Mouse (Mus musculus): Measurements from ENCODE around the gene Cryz.
"Not testable (repeated sequence)": the region's sequence is repeated elsewhere in the genome, so short reads cannot be mapped to it uniquely, and the experiment has no call there.

The Cryz gene

DNA sequence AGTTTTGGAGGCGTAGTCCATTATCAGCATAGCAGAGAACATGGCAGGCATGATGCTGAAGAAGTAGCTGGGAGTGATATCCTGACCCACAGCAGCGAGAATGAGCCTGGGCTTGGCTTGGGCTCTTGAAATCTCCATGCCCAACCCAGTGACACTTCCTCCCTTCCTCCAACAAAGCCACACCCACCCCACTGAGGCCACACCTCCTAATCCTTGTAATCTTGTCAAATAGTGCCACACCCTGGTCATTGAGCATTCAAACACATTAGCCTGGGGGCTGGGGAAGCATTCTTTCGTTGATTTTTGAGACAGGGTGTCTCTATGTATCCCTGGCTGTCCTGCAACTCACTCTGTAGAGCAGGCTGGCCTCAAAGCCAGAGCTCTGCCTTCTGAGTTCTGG is 15.4 kb downstream of the Cryz start:
- DNase-seq (ENCODE audit: low spot score in 2 of 2), result no peak

DNA sequence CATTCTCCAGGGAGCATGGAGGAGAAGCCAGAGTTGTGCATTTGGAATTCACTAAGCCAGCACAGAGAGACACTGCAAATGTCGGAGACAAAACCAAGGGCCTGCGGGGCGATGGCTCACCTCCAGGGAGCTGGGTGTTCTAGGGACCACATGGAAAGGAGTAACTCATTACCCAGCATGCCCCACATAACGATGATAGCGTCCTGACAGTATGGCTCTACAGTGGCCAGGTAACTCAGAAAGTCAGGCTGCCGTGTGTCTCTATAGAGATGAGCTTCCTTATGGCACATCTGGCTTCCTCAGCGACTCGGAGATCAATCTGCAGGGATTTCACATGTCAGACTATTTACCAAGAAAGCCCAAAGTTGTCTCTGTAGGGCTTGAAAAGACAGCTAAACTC is 18.3 kb downstream of the Cryz start:
- no peak for DNase-seq (ENCODE audit: low spot score in 2 of 2)

GRCm38 (mm10) chr3:154615304-154615703 is 18.8 kb downstream of the Cryz start:
- no peak for DNase-seq (ENCODE audit: low spot score in 2 of 2)

- DNase-seq (ENCODE audit: low spot score in 2 of 2), result no peak
Observed at GRCm38 (mm10) chr3:154616106-154616505, 19.6 kb downstream of the Cryz start.

GRCm38 (mm10) chr3:154628284-154628683 is 31.8 kb downstream of the Cryz start:
- DNase-seq (ENCODE audit: low spot score in 2 of 2), result no peak

DNA sequence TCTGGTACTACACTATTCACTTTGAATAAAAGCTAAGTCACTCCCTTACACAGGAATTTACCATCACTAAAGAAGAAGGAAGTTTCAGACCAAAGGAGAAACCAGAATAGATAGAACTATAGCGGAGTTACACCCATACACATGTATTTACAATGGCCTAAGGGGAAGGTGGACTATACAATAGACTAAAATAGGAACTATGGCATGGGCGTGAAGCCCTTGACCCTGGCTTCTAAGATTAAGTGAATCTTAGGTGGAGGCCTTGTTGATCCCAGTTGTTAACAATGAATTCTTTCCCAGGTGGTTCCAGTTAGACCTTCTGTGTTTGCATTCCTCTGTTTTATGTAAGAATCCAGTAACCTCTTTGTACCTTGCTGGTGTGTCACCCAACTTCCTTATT is 34.8 kb downstream of the Cryz start:
- DNase-seq (ENCODE audit: low spot score in 2 of 2), result not testable (repeated sequence)

DNA sequence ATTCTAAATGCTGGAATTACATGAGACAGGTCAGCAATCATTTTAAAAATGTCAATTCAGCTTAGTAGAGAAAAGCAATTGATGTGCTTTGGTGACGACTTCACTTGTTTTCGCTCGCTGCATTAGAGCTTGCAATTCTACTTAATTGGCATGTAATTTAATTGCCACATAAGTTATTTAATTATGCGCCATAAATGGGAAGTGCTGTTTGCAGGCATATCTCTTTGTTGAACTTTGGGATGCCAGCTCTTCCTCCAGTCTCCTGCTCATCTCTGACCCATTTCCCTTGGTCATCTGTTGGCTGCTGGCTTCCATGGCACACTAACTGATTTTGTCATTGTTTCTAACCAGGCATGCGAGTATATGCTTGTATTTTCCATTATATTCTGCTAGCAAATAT is 36.6 kb downstream of the Cryz start:
- no peak for DNase-seq (ENCODE audit: low spot score in 2 of 2)

GRCm38 (mm10) chr3:154646638-154647442 is 50.3 kb downstream of the Cryz start:
- DNase-seq (ENCODE audit: low spot score in 2 of 2), result no peak

DNA sequence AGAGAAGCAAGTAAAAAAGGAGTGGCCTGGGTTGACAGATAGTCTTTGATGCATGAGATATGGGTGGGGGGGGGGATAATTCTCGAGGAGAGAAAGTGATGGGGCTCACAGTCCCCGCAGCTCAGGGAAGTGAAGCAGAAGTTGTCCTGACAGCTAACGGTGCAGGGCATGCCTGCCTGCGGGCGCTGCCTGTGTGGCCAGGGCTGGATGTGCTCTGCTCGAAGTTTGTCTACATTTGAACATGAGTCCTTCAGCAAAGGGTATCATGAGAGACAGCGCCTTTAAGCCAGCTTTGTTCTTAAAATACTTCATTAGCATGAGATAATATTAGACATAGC is 50.9 kb downstream of the Cryz start:
- DNase-seq (ENCODE audit: low spot score in 2 of 2), result no peak

GRCm38 (mm10) chr3:154649411-154650285 is 53.1 kb downstream of the Cryz start:
- no peak for DNase-seq (ENCODE audit: low spot score in 2 of 2)

GRCm38 (mm10) chr3:154651192-154651821 is 54.8 kb downstream of the Cryz start:
- no peak for DNase-seq (ENCODE audit: low spot score in 2 of 2)

GRCm38 (mm10) chr3:154652581-154653420 is 56.3 kb downstream of the Cryz start:
- no peak for DNase-seq (ENCODE audit: low spot score in 2 of 2)

DNA sequence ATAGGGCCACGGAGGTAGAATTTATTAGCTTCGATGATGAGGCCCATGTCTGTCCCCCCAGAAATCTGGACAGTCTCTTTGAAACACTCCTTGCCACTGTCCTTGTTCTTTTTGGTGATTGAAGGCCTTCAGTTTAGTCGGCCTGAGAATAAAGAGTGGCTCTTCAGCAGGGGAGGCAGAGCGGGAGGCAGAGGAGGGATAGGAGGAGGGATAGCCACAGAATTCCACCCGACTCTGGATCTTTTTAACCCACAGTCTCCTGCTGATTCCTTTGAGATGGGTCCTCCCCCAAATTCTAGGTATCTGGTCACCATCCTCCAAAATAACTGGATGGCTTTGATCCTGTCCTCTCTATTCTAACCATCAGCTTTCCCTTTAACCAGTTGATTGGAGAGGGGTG is 56.9 kb downstream of the Cryz start:
- no peak for DNase-seq (ENCODE audit: low spot score in 2 of 2)

DNA sequence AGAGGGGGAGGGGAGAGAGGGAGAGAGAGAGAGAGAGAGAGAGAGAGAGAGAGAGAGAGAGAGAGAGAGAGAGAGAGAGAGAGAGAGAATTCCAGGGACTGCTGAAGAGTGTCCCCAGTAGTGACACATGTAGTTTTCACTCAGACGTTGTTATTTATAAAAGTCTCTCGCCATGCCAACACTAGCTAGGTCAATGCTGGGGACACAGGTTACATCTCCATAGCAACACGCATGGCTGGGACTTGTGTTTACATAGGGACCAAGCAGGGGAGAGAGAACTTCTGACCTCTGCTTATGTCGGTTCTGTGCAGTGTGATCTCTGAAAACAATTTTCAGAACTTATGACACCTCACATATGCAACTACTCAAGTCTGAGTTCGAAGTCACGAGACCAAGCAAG is 57.8 kb downstream of the Cryz start:
- DNase-seq (ENCODE audit: low spot score in 2 of 2), result no peak

DNA sequence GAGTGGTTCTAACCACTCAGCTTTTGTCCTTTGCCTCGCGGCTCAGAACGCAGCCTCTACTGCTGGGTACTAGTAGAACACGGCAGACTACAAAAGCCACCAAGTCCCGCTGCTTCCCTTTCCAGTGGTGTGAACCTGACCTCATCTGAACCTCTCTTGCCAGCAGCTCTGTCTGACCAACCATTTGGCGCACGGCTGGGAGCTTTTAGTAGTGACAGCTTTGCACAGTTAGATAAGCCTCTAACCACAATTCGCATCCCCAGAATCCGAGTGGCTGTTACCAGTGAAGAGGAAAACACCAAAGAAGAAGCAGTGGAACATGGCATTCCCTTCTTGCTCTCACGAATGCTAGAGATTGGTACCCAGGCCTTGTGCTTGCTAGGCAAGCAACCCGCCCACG is 58.4 kb downstream of the Cryz start:
- DNase-seq (ENCODE audit: low spot score in 2 of 2), result no peak

- DNase-seq (ENCODE audit: low spot score in 2 of 2), result no peak
Observed at GRCm38 (mm10) chr3:154655711-154656110, 59.2 kb downstream of the Cryz start.

GRCm38 (mm10) chr3:154663545-154663944 is 67.0 kb downstream of the Cryz start, which contains the start of gene Erich3:
Gene Erich3 (plus strand): TSS chr3:154663859.
- DNase-seq (ENCODE audit: low spot score in 2 of 2), result no peak

GRCm38 (mm10) chr3:154663976-154664581 is 67.6 kb downstream of the Cryz start:
- no peak for DNase-seq (ENCODE audit: low spot score in 2 of 2)

GRCm38 (mm10) chr3:154664636-154665035 is 68.1 kb downstream of the Cryz start:
- no peak for DNase-seq (ENCODE audit: low spot score in 2 of 2)

DNA sequence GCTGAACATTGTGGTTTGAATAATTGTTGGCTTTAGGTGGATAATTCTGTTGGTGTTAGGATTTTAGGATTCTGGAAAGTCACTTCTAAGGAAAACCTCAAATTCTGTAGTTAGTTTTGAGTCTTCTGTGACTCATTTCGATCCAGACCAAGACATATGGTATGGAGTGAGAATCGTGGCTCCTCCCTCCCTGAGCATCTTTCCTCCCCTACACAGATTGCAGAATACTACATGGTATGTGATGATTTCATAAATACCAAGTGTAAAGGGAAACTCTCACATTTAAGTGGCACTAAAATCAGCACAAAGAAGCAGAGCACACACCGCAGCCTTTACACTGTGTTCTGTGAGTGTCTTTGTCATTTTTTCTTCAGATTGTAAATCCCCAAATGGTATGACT is 72.0 kb downstream of the Cryz start:
- no peak for DNase-seq (ENCODE audit: low spot score in 2 of 2)

DNA sequence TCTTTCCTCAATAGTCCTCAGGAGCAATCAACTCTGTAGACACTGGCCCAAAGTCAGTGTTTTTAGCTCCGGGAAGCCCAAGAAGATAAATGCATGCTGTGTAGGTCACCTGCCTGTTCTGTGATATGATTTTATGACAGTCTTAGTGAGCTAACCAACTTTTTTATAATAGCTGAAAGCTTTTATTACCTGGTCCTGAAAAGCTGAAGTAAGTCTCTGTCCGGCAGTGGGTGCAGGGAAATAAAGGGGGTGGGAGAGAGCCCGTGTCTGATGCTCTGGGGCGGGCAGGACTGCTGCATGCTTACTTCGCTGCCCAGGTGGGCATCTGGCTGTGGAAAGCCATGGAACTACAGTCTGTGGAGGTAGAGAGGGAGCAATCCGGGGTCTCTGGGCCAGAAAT is 74.1 kb downstream of the Cryz start:
- no peak for DNase-seq (ENCODE audit: low spot score in 2 of 2)
